Mouse (Mus musculus) right cerebral cortex, postnatal 25 days (tissue): ENCODE data around the gene Smndc1.

Source experiments
- DNase-seq: peaks from one replicate; pipeline ENCODE4 v3.0.0; 2022

The Smndc1 gene

GRCm38 (mm10) chr19:53390495-53391007 is at the start of gene Smndc1:
TSS of gene Smndc1 (minus strand) at chr19:53390578.
- DNase-seq, result peak; percentile 100

DNA sequence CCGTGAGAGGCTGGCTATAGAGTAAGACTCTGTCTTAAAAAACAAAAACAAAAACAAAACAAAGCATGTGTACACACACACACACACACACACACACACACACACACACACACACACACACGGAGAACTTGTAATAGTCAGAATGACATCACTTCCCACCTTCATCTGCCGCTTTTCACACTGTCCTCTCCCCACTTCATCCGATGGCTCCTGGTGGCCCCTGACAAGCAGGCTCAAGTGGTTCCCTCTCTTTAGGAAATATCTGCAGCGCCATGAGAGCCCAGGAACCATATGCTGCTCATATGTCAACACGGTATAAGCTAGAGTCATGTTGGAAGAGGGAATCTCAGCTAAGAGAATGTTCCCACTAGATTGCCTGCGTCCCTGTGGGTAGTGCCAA is 49.0 kb upstream of the Smndc1 start:
- no peak for DNase-seq

DNA sequence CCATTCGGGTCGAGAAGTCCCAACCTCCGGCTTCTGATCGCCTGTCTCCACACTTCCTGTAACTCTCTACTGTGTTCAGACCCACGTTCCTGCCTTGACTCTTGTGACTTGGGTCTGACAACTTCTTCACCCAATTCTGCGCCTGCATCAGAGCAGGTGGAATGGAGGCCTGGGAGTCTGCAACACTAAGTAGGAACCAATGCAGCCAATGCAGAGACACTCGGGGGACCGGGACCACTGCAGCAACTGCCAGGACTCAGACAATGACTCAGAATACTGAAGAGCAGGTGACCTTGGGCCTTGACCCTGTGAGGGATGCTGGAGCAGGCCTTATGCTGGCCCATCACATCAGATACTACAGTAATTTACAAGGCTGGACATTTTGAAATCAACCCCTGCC is 47.6 kb upstream of the Smndc1 start:
- no peak for DNase-seq

GRCm38 (mm10) chr19:53437311-53437958 is 47.1 kb upstream of the Smndc1 start:
- DNase-seq, result no peak

DNA sequence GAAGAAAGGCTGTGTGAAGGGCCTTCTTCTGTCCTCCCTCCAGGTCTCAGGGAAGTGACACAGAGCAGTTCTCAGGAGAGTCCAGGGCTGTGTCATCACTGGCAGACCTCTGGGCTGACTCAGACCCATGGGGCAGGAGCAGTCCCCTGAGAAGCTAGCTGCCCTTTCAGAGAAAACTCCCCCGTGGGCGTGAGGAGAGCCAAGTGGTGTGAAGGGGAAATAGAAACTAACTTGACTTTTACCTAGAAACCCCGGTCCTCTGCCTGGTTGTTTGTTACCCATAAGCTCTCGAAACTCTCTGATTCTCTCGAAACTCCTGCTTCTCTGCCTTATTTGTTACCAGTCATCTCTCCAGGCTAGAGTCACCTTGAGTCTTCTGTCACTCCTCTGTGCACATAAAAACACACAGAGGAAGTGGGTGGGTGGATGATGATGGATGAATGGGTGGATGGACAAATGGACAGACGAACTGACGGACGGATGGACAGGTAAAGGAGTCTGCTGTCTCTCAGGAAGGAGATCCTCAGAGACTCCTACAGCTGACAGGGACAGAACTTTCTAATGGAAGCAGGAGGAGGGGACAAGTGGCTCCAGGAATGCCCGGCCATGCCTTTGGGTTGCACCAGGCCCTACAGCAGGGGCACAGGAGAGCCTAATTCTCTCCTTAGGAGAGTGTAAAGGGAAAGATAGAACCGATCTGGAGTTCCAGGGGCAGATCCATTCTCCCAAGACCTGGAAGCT is 43.7 kb upstream of the Smndc1 start:
- DNase-seq, result no peak

- no peak for DNase-seq
Measured at GRCm38 (mm10) chr19:53431003-53431402, 40.6 kb upstream of the Smndc1 start.

DNA sequence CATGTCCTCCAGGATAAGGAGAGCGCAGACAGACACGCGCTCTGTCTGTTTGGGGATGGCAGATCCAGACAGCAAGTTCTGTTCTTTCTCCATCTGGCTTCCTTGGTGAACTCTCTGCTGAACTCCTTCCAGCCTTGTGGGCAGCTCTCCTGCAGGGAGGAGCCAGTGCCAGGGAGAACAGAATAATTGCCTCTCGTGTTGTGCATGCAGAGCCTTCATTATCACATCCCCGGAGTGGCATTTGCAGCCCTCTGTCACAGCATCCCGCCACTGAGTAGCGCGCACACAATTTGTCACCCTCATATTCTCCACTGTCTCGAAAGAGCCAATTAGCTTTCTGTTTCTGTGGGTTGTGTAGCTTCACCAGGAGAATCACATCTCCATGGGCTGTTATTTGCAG is 40.0 kb upstream of the Smndc1 start:
- DNase-seq, result peak; percentile 78

DNA sequence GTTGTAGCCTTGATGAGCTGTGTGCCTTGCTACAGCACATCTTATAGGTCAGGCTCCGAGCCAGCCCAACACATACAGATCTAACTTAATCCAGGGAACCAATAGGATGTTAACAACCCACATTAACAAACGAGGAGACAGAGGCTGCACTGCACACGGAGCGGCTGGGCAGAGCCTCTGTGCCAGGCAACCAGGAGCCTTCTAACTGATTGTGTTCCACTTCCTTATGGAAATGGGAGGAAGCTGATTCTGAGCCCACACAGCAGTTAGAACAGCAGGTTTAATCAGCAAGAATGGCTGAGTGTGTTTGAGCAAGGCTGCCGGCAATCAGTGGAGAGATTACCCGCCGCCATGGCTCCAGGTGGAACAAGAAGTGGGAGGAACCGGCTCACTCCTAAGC is 37.4 kb upstream of the Smndc1 start:
- DNase-seq, result peak; percentile 58

DNA sequence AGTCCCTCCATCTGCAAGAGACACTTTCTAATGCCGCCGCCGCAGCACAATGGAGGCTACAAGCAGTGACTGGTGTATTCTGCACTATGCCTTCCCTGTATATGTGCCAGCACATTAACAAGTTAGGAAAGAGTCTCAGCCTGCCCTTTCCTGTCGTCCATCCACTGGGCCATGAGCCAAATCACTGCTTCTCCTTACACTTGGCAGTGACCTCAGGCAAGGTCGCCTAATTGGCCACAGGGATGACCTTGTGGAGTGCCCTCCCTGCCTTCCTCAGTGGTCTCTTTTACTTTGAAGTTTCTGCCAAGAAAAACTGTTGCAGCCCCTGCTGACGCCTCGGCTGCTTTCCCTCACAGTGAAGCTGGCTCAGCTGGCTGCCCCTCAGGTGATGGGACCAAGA is 37.0 kb upstream of the Smndc1 start:
- no peak for DNase-seq

DNA sequence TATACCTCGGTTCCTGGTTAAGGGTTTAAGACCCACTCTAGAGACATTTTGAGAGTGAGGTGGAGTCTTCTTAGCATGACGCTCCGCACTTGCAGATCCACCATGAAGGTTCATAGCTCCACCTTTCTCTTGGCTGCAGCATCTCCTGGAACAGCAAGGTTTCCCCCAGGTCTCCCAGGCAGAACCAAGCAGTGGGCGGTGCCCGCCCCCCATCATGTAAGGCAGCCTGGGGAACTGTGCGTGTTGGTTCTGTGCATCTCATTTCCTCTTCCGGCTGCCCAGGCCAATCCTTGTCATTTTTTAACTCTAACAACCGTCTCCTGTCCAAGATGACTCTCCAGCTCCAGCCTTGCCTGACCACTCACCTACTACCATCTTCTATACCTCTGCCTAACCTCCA is 35.4 kb upstream of the Smndc1 start:
- no peak for DNase-seq

- DNase-seq, result no peak
Measured at GRCm38 (mm10) chr19:53424629-53425028, 34.3 kb upstream of the Smndc1 start.

DNA sequence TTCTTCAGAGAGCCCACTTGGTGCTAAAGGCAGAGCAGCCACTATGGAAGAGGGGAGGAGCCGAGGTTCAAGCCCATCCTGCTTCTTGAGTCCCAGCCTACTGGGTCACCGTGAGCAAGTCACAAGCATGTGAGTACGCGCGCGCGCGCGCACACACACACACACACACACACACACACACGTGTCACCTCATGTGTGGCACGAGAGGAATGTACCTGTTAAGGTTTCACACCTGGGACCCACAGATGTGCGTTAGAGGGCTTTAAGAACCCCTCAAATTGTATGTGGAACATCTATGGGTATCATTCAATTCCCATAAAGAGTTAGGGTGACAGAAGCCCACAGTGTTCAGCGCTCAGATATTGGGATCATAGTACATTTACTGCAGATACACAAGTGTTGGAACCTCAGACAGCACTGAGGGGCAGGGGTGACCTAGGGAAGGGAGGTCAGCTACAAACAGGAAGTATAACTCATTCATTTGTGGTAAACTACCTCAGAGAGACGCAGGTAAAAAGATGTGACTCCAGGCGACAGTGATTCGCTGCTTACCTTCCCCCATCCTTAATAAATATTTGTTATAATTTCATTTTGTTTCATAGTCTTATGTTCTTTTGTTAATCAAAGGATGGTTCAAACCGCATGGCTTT is 33.6 kb upstream of the Smndc1 start:
- DNase-seq, result no peak

DNA sequence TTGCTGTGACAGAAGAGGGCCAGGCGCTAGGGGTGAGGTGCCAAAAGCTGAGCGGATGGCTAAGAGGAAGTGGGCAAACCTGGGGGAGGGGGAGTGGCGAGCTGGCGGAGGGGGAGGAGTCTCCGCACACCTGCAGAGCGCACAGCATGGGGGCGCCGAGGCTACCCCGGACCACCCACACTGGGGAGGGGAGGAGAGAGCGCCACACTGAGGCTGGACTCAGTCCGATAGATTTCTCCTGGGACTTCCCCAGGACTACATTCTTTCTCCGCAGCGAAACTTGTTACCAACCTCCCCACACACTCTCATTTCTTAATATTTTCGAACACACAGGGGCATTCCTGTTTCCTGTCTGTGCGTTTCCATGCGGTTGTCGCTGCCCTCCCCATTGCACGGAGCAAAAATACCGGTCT is 33.0 kb upstream of the Smndc1 start:
- DNase-seq, result no peak

DNA sequence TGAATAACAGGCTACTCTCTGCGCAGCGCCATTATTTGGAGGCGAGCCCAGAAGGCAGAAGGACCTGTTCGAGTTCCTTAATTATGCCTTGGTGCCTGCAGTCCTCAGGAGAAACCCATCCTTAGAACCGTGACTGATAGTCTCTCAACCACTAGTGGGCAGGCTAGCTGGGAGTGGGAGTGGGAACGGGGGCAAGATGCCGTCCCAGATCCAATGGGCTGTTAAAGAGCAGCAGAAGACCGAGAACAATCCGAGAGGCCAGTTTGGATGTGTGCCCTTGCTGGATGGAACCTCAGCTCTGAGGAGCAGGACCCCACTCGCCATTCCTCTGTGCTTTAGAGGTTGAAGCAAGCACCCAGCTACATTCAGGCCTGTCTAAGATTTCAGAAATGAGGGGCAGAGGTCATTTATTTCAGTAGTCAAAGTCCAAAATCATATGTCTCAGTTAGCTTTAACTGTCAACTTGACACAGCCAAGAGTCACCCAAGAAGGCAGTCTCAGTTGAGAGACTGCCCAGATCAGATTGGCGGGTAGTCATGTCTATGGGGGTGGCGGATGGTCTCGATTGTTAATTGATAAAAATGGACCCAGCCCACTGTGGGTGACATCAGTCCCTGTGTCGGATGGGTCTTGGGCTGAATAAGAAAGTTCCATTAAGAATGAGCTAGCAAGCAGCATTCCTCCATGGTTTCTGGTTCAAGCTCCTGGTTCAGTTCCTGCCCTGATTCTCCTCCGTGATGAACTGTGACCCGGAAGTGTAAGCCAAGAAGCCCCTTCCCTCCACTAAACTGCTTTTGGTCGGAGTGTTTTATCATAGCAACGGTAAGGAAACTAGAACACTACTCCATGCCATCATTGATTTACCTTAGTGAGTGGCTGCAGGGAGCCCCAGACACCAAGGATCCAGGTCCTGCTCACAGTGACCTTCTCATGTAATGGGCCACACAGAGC is 32.3 kb upstream of the Smndc1 start:
- no peak for DNase-seq

- no peak for DNase-seq
Measured at GRCm38 (mm10) chr19:53421583-53422188, 31.3 kb upstream of the Smndc1 start.

- peak; percentile 39 for DNase-seq
Measured at GRCm38 (mm10) chr19:53420924-53421582, 30.7 kb upstream of the Smndc1 start.

DNA sequence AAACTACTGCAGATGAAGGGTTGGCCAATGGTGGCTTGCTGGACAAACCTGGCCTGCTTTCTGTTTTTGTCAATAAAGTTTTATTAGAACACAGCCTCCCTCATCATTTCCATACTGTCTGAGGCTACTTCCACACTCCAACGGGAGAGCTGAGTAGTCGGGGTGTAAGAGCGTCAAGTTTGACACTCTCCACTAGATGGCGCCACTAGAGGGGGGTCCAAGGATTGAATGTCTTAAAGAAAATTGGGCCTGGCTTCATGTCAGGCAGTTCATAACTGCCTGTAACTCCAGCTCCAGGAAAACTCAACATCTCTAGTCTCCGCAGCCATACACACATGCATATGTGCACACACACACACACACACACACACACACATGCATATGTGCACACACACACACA is 29.5 kb upstream of the Smndc1 start:
- no peak for DNase-seq

GRCm38 (mm10) chr19:53415198-53415597 is 24.8 kb upstream of the Smndc1 start:
- peak; percentile 62 for DNase-seq

GRCm38 (mm10) chr19:53414650-53415049 is 24.3 kb upstream of the Smndc1 start:
- DNase-seq, result no peak

GRCm38 (mm10) chr19:53413617-53414380 is 23.4 kb upstream of the Smndc1 start:
- no peak for DNase-seq
